Mouse (Mus musculus) liver, embryonic 18 days (tissue): ENCODE results near the gene Hoxa2. TPM values are rescaled to one million over a fixed set of nuclear protein-coding genes. Genes with fewer than 3 reads are reported as not detected.

Experiments
- polyA plus RNA-seq: library from polyadenylated mRNA; depleted of rRNA; stranded (reverse); fragments of >200 nt; gene quantifications from 2 replicates; pipeline ENCODE4 v1.2.3, GENCODE M21; 2012; rRNA removed

Gene Hoxa2
- 0.30 and 0.35 TPM in 2 replicates for polyA plus RNA-seq

GRCm38 (mm10) chr6:52164626-52165440 lies at the start of gene Hoxa2:
Gene Hoxa2 (minus strand): TSS chr6:52164831.

GRCm38 (mm10) chr6:52213119-52213986 lies 48.7 kb upstream of the Hoxa2 start, which contains the start of the genes Hoxa3 and Gm28308:
Gene Hoxa3 (minus strand): TSS chr6:52213336.
Gene Gm28308 (minus strand): TSS chr6:52213339.

DNA sequence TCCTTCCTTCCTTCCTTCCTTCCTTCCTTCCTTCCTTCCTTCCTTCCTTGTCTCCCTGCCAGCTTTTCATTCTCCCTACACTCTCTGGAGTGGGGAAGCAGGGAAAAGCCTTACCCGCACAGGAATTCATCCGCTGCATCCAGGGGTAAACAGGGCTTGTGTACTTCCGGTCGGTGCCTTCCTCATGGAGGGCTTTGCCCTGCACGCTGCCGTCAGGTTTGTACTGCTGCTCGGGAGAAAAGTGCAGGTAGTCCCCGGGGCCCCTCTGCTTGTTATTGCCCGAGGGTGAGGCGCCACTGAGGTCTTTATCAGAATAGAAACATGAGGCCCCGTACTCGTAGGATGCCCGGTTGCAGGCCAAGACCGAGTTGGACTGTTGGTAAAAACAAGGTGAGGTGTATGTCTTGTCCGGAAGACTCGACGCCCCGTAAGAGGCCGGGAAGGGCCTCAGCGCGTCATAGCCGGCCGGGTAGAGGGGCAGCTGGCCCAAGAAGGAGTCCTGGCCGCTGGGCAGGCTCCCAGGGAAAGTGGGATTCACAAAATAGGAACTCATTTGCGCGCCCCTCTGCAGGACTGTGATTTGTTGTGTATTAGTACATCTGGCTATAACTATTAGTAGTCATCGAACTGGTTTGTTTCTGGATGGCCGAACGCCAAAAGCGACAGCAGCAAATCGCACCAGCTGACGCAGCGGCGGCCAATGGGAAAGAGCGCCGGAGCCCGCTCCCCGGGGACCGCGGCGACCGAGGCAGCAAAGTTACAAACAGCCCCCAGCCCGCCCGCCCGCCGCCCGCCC lies 43.6 kb upstream of the Hoxa2 start, which contains the start of gene Hoxa6:
Gene Hoxa6 (minus strand): TSS at position 651 of the 796 bp plus-strand sequence.

GRCm38 (mm10) chr6:52204050-52204752 lies 39.6 kb upstream of the Hoxa2 start, which contains the start of gene Hoxa5:
Gene Hoxa5 (minus strand): TSS chr6:52204587.

DNA sequence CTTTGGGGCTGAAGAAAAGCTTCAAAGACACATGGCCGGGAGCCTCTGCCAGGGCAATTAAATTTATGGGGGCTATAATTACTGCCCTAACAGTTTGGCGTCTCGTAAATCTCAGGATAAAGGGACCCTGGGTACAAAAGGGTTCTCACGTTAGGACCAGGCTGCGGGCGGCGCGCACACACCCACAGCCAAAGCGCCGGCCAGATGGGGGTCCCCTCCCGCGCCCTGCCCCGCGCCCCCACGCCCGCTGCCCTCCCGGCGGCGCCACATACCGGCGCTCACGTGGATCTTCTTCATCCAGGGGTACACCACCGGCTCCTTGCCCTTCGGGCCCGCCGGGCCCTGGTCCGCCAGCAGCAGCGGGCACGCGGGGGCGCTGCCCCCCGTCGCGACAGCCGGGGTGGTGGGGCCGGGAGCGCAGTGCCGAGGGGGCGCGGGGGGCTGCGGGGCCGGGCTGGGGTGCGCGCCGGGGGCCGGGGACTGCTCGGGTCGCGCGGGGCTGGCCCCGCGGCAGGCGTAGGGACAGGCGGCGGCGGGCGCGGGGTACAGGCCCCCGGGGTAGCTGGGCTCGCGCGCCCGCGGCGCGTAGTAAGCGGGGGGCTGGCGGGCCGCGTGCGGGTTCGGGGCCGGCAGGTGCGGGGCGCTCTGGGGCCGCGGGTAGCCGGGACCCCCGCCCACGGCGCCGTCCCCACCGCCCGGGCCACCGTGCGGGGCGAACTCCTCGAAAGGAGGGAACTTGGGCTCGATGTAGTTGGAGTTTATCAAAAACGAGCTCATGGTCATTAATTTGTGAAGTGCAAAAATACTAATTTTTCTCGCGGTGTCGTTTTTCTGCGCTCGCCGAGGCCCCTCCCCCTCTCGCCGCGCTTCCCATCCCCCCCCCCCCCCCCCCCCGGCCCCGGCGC lies 26.5 kb upstream of the Hoxa2 start, which contains the start of gene Hoxa4:
Gene Hoxa4 (minus strand): TSS at position 848 of the 905 bp plus-strand sequence.

DNA sequence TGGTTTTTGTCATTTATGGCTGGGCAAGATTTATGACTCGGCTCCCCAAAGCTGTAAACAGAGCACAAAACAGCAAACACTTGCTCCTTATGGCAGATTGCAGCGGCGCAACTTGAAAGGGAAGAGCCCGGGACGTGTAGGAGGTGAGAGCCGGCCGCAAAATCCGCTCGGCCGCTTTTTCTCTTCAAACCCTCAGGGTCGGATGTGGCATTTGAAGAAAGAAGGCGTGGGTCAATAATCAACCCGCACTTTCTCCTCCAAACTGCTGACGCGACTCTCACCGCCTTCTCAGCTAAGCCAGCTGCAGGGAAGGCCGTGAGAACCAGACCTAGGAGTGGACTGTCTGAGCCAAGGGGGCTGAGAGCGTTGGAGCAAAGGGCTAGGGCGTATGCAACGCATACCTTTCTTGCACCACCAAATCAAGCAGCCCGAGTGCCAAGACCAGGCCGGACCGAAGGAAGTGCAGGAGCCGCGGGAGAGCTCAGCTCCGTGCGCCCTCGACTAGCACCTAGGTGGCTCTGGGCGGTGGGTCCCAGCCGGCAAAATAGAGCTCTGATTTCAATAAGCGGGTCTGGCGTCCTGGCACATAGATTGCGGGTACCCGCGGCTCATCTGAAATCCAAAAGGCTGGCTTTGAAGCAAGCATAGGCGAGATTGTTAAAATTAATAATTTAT lies 12.6 kb upstream of the Hoxa2 start, which contains the start of gene 5730596B20Rik:
Gene 5730596B20Rik (plus strand): TSS at position 438 of the 675 bp plus-strand sequence.

GRCm38 (mm10) chr6:52158276-52159051 lies 6.2 kb downstream of the Hoxa2 start, which contains the start of gene Hoxa1:
Gene Hoxa1 (minus strand): TSS chr6:52158317.

Other genes starting within 250 kb of the Hoxa2 start
- gene Skap2, start 152.3 kb downstream of the Hoxa2 start, polyA plus RNA-seq, result 15.6 and 16.3 TPM in 2 replicates
- 0.30 and 0.35 TPM in 2 replicates for gene Hoxa1, start 6.5 kb downstream of the Hoxa2 start, polyA plus RNA-seq
- gene 5730596B20Rik, start 12.7 kb upstream of the Hoxa2 start, polyA plus RNA-seq, result 0.05 and 0.07 TPM in 2 replicates
- 0.26 and 0.28 TPM in 2 replicates for gene Hoxa4, start 26.9 kb upstream of the Hoxa2 start, polyA plus RNA-seq
- gene Hoxa5, start 39.8 kb upstream of the Hoxa2 start, polyA plus RNA-seq, result 1.0 and 1.2 TPM in 2 replicates
- gene Hoxa6, start 43.9 kb upstream of the Hoxa2 start, polyA plus RNA-seq, result not detected in 2 replicates
- gene Hoxa3, start 48.5 kb upstream of the Hoxa2 start, polyA plus RNA-seq, result 0.38 and 0.46 TPM in 2 replicates
- gene Gm28308, start 48.5 kb upstream of the Hoxa2 start, polyA plus RNA-seq, result not detected in 2 replicates
- 0.23 and 0.26 TPM in 2 replicates for gene Hoxa7, start 57.0 kb upstream of the Hoxa2 start, polyA plus RNA-seq
- gene Hoxa9, start 66.3 kb upstream of the Hoxa2 start, polyA plus RNA-seq, result 0.31 and 0.45 TPM in 2 replicates
- 0.02 TPM in 2 replicates for gene Hoxa10, start 76.0 kb upstream of the Hoxa2 start, polyA plus RNA-seq
- gene Hoxa11, start 81.0 kb upstream of the Hoxa2 start, polyA plus RNA-seq, result not detected in 2 replicates
- not detected in 2 replicates for gene Hoxa13, start 96.0 kb upstream of the Hoxa2 start, polyA plus RNA-seq
- not detected in 2 replicates for gene Evx1, start 148.7 kb upstream of the Hoxa2 start, polyA plus RNA-seq